Mouse (Mus musculus) lung, postnatal 10 days (tissue): ENCODE results near the gene Frk.
"Not testable (repeated sequence)": the region's sequence is repeated elsewhere in the genome, so short reads cannot be mapped to it uniquely, and the experiment has no call there.

Experiments used
- DNase-seq: peaks from one replicate; pipeline ENCODE4 v3.0.0; 2021

Gene Frk

GRCm38 (mm10) chr10:34618490-34618889 lies 135.3 kb downstream of the Frk start:
- no peak for DNase-seq

- not testable (repeated sequence) for DNase-seq
Measured at GRCm38 (mm10) chr10:34620540-34620939, 137.3 kb downstream of the Frk start.

- DNase-seq = no peak
Measured at GRCm38 (mm10) chr10:34638245-34638644, 155.0 kb downstream of the Frk start.
